Mouse (Mus musculus) layer of hippocampus, postnatal 10 days (tissue): ENCODE measurements around the gene Gpm6b. TPM values are rescaled to one million over a fixed set of nuclear protein-coding genes. Genes with fewer than 3 reads are reported as not detected.
A peak's percentile ranks its signal among the peaks of the same experiment; 100 is the strongest.

Source experiments
- DNase-seq, 2 experiments: peaks; one replicate each; pipeline ENCODE4 v3.0.0; 2021; ENCODE audit warnings: low spot score in 2 of 2
- long read RNA-seq: library from polyadenylated mRNA; stranded (forward); transcript quantifications from one replicate; pipeline ENCODE4 v2.0.0, GENCODE M21; 2023
- total RNA-seq, 2 experiments: library from RNA; stranded (reverse); gene quantifications; 2 replicates each; pipeline ENCODE4 v1.2.3; 2021

Gpm6b gene
- total RNA-seq, result 100 to 1,000 TPM; 755 to 812 TPM
- long read RNA-seq, full-length matches to known transcripts, result 845 of 945 reads
- long read RNA-seq, partial matches to known transcripts, result 43 of 945 reads
- long read RNA-seq, other reads (novel, unspliced or antisense), result 57 of 945 reads

GRCm38 (mm10) chrX:166238831-166239460, at the start of gene Gpm6b:
Gene Gpm6b, plus strand, starts transcription at chrX:166238911.
- DNase-seq, result peak; percentile 51 to 71

- no peak for DNase-seq
Observed at GRCm38 (mm10) chrX:166196327-166196726, 42.4 kb upstream of the Gpm6b start.

GRCm38 (mm10) chrX:166198266-166198665, 40.4 kb upstream of the Gpm6b start:
- no peak for DNase-seq

GRCm38 (mm10) chrX:166199812-166200211, 38.9 kb upstream of the Gpm6b start:
- no peak for DNase-seq

- DNase-seq, result no peak
Observed at GRCm38 (mm10) chrX:166214576-166214975, 24.1 kb upstream of the Gpm6b start.

GRCm38 (mm10) chrX:166216248-166216647, 22.5 kb upstream of the Gpm6b start:
- DNase-seq, result no peak

GRCm38 (mm10) chrX:166216720-166217119, 22.0 kb upstream of the Gpm6b start:
- no peak for DNase-seq

- no peak for DNase-seq
Observed at GRCm38 (mm10) chrX:166219331-166219730, 19.4 kb upstream of the Gpm6b start.

GRCm38 (mm10) chrX:166226856-166227255, 11.9 kb upstream of the Gpm6b start:
- no peak for DNase-seq

GRCm38 (mm10) chrX:166229750-166230149, 9.0 kb upstream of the Gpm6b start:
- no peak for DNase-seq

GRCm38 (mm10) chrX:166230515-166231267, 8.0 kb upstream of the Gpm6b start:
- no peak for DNase-seq

GRCm38 (mm10) chrX:166236131-166236530, 2.6 kb upstream of the Gpm6b start:
- DNase-seq, result no peak

- DNase-seq, result no peak
Observed at GRCm38 (mm10) chrX:166239520-166239919, 809 bp downstream of the Gpm6b start.

- DNase-seq, result no peak
Observed at GRCm38 (mm10) chrX:166240751-166241150, 2.0 kb downstream of the Gpm6b start.

- no peak for DNase-seq
Observed at GRCm38 (mm10) chrX:166243261-166243885, 4.7 kb downstream of the Gpm6b start.

GRCm38 (mm10) chrX:166271489-166271888, 32.8 kb downstream of the Gpm6b start:
- DNase-seq, result no peak

GRCm38 (mm10) chrX:166272646-166273045, 33.9 kb downstream of the Gpm6b start:
- no peak for DNase-seq

- DNase-seq, result no peak
Observed at GRCm38 (mm10) chrX:166279861-166280260, 41.1 kb downstream of the Gpm6b start.

- DNase-seq, result peak in 1 of 2 experiments; percentile 20
Observed at GRCm38 (mm10) chrX:166286760-166287483, 48.2 kb downstream of the Gpm6b start.

- DNase-seq, result no peak
Observed at GRCm38 (mm10) chrX:166291266-166291665, 52.6 kb downstream of the Gpm6b start.

- no peak for DNase-seq
Observed at GRCm38 (mm10) chrX:166293465-166293864, 54.8 kb downstream of the Gpm6b start.
